Mouse (Mus musculus): ENCODE data around the gene Cdk4. TPM values are rescaled to one million over a fixed set of nuclear protein-coding genes. Genes with fewer than 3 reads are reported as not detected.

Gene Cdk4
- polyA plus RNA-seq, 1 experiment from 2014 or later: 1,139 TPM

DNA sequence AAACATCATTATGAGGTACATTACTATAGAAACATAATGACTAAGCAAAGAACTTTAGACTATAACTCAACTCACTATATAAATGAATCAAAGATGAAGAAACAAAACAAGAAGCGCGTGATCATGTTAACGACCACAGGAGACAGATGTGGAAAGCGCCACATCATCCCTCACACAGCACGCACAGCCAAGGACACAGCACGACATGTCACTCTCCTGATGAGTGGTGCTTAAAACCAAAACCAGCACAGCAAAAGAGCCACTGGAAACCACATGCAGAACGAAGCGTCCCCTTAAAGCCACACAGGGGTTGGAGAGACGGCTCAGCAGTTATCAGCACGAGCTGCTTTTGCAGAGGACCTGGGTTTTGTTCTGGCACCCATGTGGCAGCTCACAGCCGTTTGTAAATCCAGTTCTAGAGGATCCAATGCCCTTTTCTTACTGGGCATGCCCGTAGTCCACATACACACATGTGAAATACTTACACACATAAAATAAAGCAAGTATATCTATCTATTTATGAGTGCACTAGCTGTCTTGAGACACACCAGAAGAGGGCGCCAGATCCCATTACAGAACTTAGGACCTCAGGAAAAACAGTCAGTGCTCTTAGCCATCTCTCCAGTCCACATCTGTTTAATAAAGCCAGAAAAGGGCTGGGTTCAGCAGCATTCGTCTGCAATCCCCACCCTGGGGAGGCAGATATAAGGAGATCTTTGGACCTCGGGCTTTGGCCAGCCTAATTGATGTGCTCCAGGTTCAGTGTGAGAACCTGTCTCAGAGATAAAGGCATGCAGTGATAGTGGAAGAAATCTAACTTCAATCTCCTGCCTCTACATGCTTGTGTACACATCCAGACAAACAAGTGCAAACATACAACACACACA lies 47.9 kb downstream of the Cdk4 start:
- WGBS: 92% methylated on average over 15 of the region's 15 CpGs
- ATAC-seq (ENCODE audit: low read depth): no peak
- no peak overlapping the region for H3K27ac ChIP-seq (replicated peaks)
- peaks cover 52% of the 10 kb centered on the region for H3K36me3 ChIP-seq
- H3K4me1 ChIP-seq (replicated peaks): no peaks in the 10 kb centered on the region
- no peak overlapping the region for H3K4me2 ChIP-seq
- H3K4me3 ChIP-seq: no peak overlapping the region
- H3K9ac ChIP-seq: no peak overlapping the region
- H3K9me3 ChIP-seq: no peaks in the 10 kb centered on the region
- H3K27me3 ChIP-seq: no peaks in the 10 kb centered on the region

DNA sequence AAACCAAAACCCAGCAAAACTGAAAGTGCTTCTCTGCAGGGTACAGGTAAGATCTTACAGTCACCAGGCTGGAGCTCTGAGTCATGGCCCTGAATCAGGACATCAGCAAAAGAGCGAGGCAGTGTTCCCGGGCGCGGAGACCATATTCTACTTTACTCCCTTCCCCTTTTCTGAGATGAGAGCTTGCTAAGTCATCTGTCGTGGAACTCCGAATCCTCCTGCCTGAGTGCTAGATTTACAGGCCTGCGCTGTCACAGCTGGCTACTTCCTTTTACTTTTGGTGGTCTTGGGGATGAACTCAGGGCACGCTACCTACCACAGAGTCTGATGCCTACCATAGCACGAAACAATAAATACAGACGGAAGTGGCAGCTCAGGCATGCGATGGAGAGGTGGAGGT lies 51.1 kb downstream of the Cdk4 start:
- H3K27me3 ChIP-seq: no peaks in the 10 kb centered on the region
- H3K9me3 ChIP-seq: no peaks in the 10 kb centered on the region
- H3K9ac ChIP-seq: no peak overlapping the region
- H3K4me2 ChIP-seq: no peak overlapping the region
- no peak for ATAC-seq (ENCODE audit: low read depth)
- peaks cover 1% of the 10 kb centered on the region for H3K4me1 ChIP-seq (replicated peaks)
- H3K4me3 ChIP-seq: no peak overlapping the region
- WGBS: 89% methylated on average over 11 of the region's 11 CpGs
- peaks cover 69% of the 10 kb centered on the region for H3K36me3 ChIP-seq
- no peak overlapping the region for H3K27ac ChIP-seq (replicated peaks)

DNA sequence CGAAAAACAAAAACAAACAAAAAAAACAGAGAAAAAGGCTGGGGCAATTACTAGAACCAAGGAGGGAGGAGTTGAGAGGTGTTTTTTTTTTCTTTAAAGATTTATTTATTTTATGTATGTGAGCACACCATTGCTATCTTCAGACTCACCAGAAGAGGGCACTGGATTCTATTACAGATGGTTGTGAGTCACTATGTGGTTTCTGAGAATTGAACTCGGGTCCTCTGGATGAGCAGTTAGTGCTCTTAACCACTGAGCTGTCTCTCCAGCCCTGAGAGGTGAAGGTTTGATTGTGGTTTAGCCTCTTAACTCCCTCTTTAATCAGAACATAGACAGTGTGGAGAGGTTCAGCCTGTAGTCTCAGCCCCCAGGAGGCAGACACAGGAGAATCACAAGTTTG lies 51.7 kb downstream of the Cdk4 start:
- Histone ChIP-seq H3K36me3 (peaks cover 70% of the 10 kb centered on the region), H3K27ac (replicated peaks) (no peak overlapping the region)
- ATAC-seq (ENCODE audit: low read depth): no peak

More for the DNA sequence above, 51.7 kb downstream of the Cdk4 start:
- Histone ChIP-seq H3K4me3 (no peak overlapping the region), H3K27me3 (no peaks in the 10 kb centered on the region), H3K4me2 (no peak overlapping the region), H3K9me3 (no peaks in the 10 kb centered on the region), H3K9ac (no peak overlapping the region), H3K4me1 (replicated peaks) (peaks cover 8% of the 10 kb centered on the region)
- WGBS: 91% methylated on average over 2 of the region's 2 CpGs

Other genes with a start within 250 kb of the Cdk4 start
- 10.5 and 12.0 TPM in 2 replicates for gene Atp23, start 162.2 kb upstream of the Cdk4 start, polyA plus RNA-seq (2015; fragmentation: Nextera tagmentation; extraction: Ambion mirVana)
- gene Ctdsp2, start 84.8 kb upstream of the Cdk4 start, polyA plus RNA-seq (2015; fragmentation: Nextera tagmentation; extraction: Ambion mirVana): 21.9 and 26.9 TPM in 2 replicates
- 23.0 and 36.0 TPM in 2 replicates for gene Avil, start 62.8 kb upstream of the Cdk4 start, polyA plus RNA-seq (2015; fragmentation: Nextera tagmentation; extraction: Ambion mirVana)
- gene Tsfm, start 32.7 kb upstream of the Cdk4 start, polyA plus RNA-seq (2015; fragmentation: Nextera tagmentation; extraction: Ambion mirVana): 53.3 and 65.1 TPM in 2 replicates
- gene Mettl1, start 22.1 kb upstream of the Cdk4 start, polyA plus RNA-seq (2015; fragmentation: Nextera tagmentation; extraction: Ambion mirVana): 22.5 and 25.7 TPM in 2 replicates
- gene Eef1akmt3, start 22.0 kb upstream of the Cdk4 start, polyA plus RNA-seq (2015; fragmentation: Nextera tagmentation; extraction: Ambion mirVana): 0.20 and 0.25 TPM in 2 replicates
- gene Cyp27b1, start 15.3 kb upstream of the Cdk4 start, polyA plus RNA-seq (2015; fragmentation: Nextera tagmentation; extraction: Ambion mirVana): 0.12 and 0.28 TPM in 2 replicates
- gene March9, start 3.4 kb upstream of the Cdk4 start, polyA plus RNA-seq (2015; fragmentation: Nextera tagmentation; extraction: Ambion mirVana): 5.4 and 6.3 TPM in 2 replicates
- 125 and 136 TPM in 2 replicates for gene Tspan31, start 6.7 kb downstream of the Cdk4 start, polyA plus RNA-seq (2015; fragmentation: Nextera tagmentation; extraction: Ambion mirVana)
- gene Agap2, start 11.8 kb downstream of the Cdk4 start, polyA plus RNA-seq (2015; fragmentation: Nextera tagmentation; extraction: Ambion mirVana): 1.9 and 2.3 TPM in 2 replicates
- gene Os9, start 57.6 kb downstream of the Cdk4 start, polyA plus RNA-seq (2015; fragmentation: Nextera tagmentation; extraction: Ambion mirVana): 146 and 151 TPM in 2 replicates
- 45.0 and 45.1 TPM in 2 replicates for gene B4galnt1, start 101.7 kb downstream of the Cdk4 start, polyA plus RNA-seq (2015; fragmentation: Nextera tagmentation; extraction: Ambion mirVana)
- 0.83 and 0.93 TPM in 2 replicates for gene Slc26a10, start 117.1 kb downstream of the Cdk4 start, polyA plus RNA-seq (2015; fragmentation: Nextera tagmentation; extraction: Ambion mirVana)
- gene Arhgef25, start 126.5 kb downstream of the Cdk4 start, polyA plus RNA-seq (2015; fragmentation: Nextera tagmentation; extraction: Ambion mirVana): 38.1 and 42.0 TPM in 2 replicates
- gene Dtx3, start 132.2 kb downstream of the Cdk4 start, polyA plus RNA-seq (2015; fragmentation: Nextera tagmentation; extraction: Ambion mirVana): 188 and 221 TPM in 2 replicates
- gene Pip4k2c, start 148.1 kb downstream of the Cdk4 start, polyA plus RNA-seq (2015; fragmentation: Nextera tagmentation; extraction: Ambion mirVana): 20.2 and 20.7 TPM in 2 replicates
- 102 and 104 TPM in 2 replicates for gene Kif5a, start 199.8 kb downstream of the Cdk4 start, polyA plus RNA-seq (2015; fragmentation: Nextera tagmentation; extraction: Ambion mirVana)
- gene Dctn2, start 202.8 kb downstream of the Cdk4 start, polyA plus RNA-seq (2015; fragmentation: Nextera tagmentation; extraction: Ambion mirVana): 285 and 322 TPM in 2 replicates
- 14.5 and 16.7 TPM in 2 replicates for gene Mbd6, start 225.5 kb downstream of the Cdk4 start, polyA plus RNA-seq (2015; fragmentation: Nextera tagmentation; extraction: Ambion mirVana)
- 103 and 110 TPM in 2 replicates for gene Mars, start 248.3 kb downstream of the Cdk4 start, polyA plus RNA-seq (2015; fragmentation: Nextera tagmentation; extraction: Ambion mirVana)